Mouse (Mus musculus) layer of hippocampus, postnatal 14 days (tissue): Measurements from ENCODE around the gene Fam117b. TPM values are rescaled to one million over a fixed set of nuclear protein-coding genes. Genes with fewer than 3 reads are reported as not detected.
A peak's percentile ranks its signal among the peaks of the same experiment; 100 is the strongest.

ENCODE experiments used
- DNase-seq, 2 experiments: peaks; one replicate each; pipeline ENCODE4 v3.0.0; 2021 to 2022; ENCODE audit warnings: low spot score in 2 of 2, mixed read lengths in 1 of 2
- total RNA-seq, 2 experiments: library from RNA; stranded (reverse); gene quantifications; 2 replicates each; pipeline ENCODE4 v1.2.3; 2021

The Fam117b gene
- total RNA-seq, 2 experiments from 2014 or later = 51.4 to 52.5 TPM

- peak in 1 of 2 experiments; percentile 25 for DNase-seq
Observed at GRCm38 (mm10) chr1:59967291-59967690, 54.5 kb downstream of the Fam117b start.

GRCm38 (mm10) chr1:59986626-59987025, 73.8 kb downstream of the Fam117b start:
- no peak for DNase-seq

DNA sequence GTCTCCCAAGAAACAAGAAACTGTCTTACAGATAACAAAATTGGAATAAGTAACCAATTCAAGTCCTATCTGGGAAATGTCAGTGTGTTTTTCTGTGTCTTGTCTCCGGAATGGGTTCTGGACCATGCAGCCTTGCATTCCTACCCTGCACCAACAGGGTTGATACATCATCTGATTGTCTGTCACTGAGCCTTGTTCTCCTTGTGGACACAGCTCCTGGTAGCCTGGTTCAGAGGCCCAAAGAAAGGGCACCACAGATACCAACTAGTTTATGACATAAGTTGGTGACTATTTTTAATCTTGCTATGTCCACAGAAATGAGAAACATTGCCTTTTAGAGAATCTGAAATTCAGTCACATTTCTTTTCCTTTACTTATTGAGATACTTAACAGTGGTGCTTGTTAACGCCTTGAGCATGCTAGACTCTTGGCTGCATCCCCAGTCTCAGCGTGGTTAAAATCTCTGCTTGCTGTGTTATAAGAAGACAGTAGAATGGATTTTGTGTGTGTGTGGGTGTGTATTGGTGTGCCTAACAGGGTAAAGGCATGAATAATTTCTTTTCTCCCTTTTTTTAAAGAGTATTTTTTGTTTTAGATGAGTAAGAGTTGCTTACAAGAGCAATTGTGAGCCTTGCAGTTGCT, 74.7 kb downstream of the Fam117b start:
- peak in 1 of 2 experiments; percentile 30 for DNase-seq

DNA sequence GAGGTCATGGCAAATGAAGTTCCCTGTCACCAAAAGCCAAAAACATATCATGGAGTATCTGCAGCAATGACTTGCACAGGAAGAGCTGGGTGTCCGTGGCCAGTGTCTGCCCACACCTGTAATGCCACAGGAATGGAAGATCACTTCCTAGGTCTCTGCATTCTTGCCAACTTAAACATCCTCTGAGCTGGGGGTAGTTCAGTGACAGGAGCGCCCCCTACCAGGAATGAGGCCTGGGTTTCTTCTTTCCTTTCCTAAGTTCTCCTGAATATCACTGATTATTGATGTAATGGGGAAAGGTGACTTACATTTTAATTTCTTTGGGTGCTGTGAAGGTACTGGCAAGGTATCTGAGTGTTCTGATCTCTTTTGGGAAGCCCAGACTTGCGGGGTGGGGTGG, 82.8 kb downstream of the Fam117b start:
- DNase-seq = no peak

DNA sequence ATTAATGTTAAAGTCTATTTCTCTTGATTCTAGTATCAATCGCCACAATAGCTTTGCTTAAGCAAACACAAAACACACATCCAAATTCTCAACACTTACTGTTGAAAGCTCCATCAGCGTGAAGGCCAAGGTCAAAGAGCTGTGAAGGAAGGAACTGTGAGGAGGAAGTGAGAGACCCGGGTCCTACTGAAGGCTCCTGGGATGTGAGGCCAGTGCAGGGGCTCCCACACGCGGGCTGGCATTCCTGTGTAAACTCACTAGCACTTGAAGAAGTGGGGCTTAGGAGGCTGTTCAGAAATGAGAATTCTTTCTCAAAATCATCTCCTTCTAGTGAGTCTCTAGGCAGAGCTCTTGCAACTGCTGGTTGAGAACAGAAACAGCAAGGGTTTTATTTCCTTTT, 84.5 kb downstream of the Fam117b start:
- DNase-seq = no peak

DNA sequence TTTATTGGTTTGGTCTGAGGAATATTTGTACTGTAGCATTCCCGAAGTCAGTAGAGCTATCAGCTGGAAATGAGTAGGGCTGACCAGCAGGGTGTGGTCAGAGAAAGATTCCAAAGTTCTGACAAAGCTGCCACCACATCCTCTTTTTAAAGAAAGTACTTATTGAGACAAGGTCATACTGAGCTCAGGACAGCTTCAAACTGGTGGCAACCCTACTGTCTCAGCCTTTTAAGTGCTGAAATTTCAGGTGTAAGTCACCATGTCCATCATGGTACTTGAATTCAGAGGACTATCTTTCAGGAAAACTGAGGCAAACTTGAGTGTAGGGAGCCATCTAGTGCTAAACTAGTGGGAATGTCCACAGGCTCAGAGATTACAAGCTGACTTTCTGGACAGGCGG, 87.5 kb downstream of the Fam117b start:
- no peak for DNase-seq

DNA sequence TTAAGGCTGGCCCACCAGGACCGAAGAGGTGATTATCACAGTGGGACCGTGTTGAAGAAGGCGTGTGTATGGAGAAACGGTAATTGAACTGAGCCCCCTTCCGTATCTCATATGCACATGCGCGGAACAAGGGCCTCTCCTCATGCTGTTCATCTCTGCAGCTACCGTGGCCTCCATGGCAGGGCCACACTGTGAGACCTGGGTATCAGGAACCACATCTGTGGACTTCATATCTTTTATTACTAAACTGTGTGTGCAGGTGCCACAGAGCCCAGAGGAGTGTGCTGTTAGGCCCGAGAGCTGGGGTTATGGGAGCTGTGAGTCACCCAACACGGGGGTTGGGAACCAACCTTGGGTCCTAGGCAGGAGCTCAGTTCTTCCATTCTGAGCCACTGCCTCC, 94.5 kb downstream of the Fam117b start:
- DNase-seq = no peak

DNA sequence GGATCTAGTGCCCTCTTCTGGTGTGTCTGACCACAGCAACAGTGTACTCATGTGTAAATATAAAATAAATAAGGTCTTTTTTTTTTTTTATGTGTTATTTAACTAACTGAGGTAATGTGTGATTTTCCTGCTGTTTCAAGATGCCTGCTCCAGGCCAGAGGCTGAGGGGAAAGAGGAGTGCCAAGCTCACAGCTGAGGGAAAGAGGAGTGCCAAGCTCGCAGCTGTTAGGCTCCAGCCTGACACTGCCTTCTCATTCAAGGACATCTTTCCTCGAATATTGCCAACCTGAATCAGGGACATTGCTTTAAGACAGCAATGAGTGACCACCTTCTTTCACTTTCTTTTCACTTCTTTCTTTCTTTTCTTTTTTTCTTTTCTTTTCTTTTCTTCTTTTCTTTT, 95.9 kb downstream of the Fam117b start:
- DNase-seq = no peak

DNA sequence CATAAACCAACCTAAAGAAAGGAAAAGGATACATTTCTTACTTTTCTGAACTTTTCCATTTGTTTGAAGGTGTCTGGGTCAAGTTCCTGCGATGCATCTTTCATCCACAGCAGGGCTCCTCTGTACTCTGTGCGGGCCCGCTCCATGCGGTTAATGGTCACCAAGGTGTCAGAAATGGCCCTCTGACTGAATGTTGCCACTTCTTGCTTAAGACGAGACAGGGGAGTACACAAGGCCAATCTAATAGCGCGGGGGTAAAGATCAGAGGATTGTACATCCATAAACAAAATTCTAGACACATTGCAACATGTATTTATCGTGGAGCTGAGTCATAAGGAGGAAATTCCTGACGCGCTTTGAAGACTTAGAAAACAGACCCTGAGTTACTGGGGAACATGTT, 101.0 kb downstream of the Fam117b start:
- no peak for DNase-seq

- DNase-seq = no peak
Observed at GRCm38 (mm10) chr1:60015511-60015910, 102.7 kb downstream of the Fam117b start.

DNA sequence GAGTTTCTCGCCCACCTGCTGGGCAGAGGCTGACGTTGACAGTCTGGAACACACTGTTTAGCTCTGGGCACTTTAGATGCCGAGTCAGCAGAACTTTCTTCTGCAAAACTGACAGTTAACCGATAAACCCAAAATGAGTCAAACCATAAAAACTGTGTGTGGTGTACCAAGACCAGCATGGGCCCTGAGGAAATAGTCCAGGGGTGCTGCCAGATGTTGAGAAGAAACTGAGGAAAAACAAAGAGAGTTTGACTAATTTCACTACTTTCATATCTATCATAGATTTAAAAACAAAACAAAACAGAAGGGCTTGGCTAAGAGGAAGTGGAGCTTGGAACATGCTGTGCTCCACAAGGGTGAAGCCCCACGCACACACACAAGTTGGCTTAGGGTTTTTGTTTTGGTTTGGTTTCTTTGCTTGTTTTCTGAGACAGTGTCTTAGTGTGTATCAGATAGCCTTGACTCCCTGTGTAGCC, 103.4 kb downstream of the Fam117b start:
- no peak for DNase-seq

DNA sequence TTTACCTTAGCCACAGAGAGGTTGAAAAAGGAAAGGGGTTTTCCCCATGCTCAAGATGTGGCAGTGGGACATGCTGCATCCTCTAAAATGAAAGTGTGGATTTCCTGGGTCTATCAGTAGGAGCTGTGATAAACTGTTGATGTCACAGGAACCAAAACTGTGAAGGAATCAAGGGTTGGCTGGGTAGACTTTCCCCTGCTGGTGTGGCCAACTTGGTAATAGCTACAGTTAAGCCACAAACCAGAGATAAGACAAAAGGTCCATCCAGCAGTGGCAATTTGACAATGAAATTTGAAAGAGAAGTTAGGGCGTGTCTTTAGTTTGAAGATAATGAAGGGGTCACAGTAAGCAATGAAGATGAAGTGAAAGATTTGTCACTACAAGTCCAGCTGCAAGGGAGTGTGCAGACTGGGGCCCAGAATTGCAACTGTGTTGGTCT, 104.2 kb downstream of the Fam117b start:
- no peak for DNase-seq

Other genes with a start within 250 kb of the Fam117b start
- 100 to 1,000 TPM; 101 to 105 TPM for gene Sumo1, start 242.2 kb upstream of the Fam117b start, total RNA-seq
- 10 to 100 TPM; 64.1 to 68.6 TPM for gene Nop58, start 228.0 kb upstream of the Fam117b start, total RNA-seq
- gene Bmpr2, start 149.6 kb upstream of the Fam117b start, total RNA-seq = 100 to 1,000 TPM in 1 of 2 experiments, 10 to 100 TPM in 1; 94.2 to 102 TPM
- 10 to 100 TPM; 33.7 to 36.5 TPM for gene Ica1l, start 130.2 kb downstream of the Fam117b start, total RNA-seq
- gene Carf, start 185.2 kb downstream of the Fam117b start, total RNA-seq = 10 to 100 TPM; 25.5 to 27.3 TPM
- gene Wdr12, start 185.6 kb downstream of the Fam117b start, total RNA-seq = 10 to 100 TPM; 26.2 to 30.5 TPM